Mouse (Mus musculus): ENCODE results near the gene Fbxo28.

DNA sequence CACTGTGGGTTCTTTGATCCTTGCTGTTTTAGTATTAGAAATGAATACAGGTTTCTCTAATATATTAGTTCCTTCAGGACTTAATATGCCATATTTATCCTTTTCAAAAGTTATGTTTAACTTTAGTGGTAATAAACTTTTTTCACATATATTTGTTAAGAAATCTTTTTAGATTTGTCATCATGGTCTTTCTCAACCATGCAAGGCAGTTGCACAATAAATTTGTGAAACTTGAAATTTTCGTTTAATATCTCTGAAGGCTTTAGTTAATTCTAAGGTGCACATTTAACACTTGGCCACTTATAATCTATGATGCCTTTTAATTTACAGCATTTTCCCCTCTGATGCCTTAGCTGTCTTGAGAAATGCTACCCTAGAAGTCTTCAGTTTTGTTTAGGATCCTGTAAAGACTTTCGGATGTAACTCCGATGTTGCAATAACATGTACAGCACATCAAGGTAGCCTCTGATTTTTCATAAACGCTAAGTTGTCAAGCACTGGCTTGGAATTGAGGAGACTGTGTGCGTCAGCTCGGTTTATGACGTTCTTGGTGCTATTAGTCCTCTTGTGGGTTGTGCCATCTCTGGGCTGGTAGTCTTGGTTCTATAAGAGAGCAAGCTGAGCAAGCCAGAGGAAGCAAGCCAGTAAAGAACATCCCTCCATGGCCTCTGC is 7.5 kb downstream of the Fbxo28 start:
- TF ChIP-seq EP300 (IDR thresholded peaks at IDR 0.05; ENCODE audit: low read depth) = no peak
- TF ChIP-seq CTCF (IDR thresholded peaks at IDR 0.05; ENCODE audit: low read depth) = no peak
